Mouse (Mus musculus): ENCODE measurements around the gene Vnn3. TPM values are rescaled to one million over a fixed set of nuclear protein-coding genes. Genes with fewer than 3 reads are reported as not detected.

The Vnn3 gene
- polyA plus RNA-seq, 1 experiment: 0.30 TPM

- H3K27ac ChIP-seq (ENCODE audit: control insufficient read depth, insufficient read depth, low read depth, low read length): no peak overlapping the region
- TF ChIP-seq CTCF (IDR thresholded peaks at IDR 0.05; ENCODE audit: control insufficient read depth, insufficient read depth, insufficient replicate concordance, low read depth, low read length) (no peak), POLR2A (IDR thresholded peaks at IDR 0.05; ENCODE audit: control insufficient read depth, low read depth, low read length) (no peak)
- no peak overlapping the region for H3K4me3 ChIP-seq (ENCODE audit: control insufficient read depth, low read depth, low read length)
- H3K4me1 ChIP-seq (ENCODE audit: control insufficient read depth, insufficient read depth, low read length): no peaks in the 10 kb centered on the region
- H3K27me3 ChIP-seq (ENCODE audit: control insufficient read depth, insufficient read depth, low read length): no peaks in the 10 kb centered on the region
- no peaks in the 10 kb centered on the region for H3K36me3 ChIP-seq (ENCODE audit: control insufficient read depth, insufficient read depth, low read length)
Measured at GRCm38 (mm10) chr10:23812852-23813766, 38.2 kb upstream of the Vnn3 start.

GRCm38 (mm10) chr10:23815168-23815567, 36.1 kb upstream of the Vnn3 start:
- Histone ChIP-seq H3K36me3 (ENCODE audit: control insufficient read depth, insufficient read depth, low read length) (no peaks in the 10 kb centered on the region), H3K4me3 (ENCODE audit: control insufficient read depth, low read depth, low read length) (no peak overlapping the region), H3K4me1 (ENCODE audit: control insufficient read depth, insufficient read depth, low read length) (no peaks in the 10 kb centered on the region), H3K27me3 (ENCODE audit: control insufficient read depth, insufficient read depth, low read length) (no peaks in the 10 kb centered on the region), H3K27ac (ENCODE audit: control insufficient read depth, insufficient read depth, low read depth, low read length) (no peak overlapping the region)
- TF ChIP-seq CTCF (IDR thresholded peaks at IDR 0.05; ENCODE audit: control insufficient read depth, insufficient read depth, insufficient replicate concordance, low read depth, low read length) (no peak), POLR2A (IDR thresholded peaks at IDR 0.05; ENCODE audit: control insufficient read depth, low read depth, low read length) (no peak)

DNA sequence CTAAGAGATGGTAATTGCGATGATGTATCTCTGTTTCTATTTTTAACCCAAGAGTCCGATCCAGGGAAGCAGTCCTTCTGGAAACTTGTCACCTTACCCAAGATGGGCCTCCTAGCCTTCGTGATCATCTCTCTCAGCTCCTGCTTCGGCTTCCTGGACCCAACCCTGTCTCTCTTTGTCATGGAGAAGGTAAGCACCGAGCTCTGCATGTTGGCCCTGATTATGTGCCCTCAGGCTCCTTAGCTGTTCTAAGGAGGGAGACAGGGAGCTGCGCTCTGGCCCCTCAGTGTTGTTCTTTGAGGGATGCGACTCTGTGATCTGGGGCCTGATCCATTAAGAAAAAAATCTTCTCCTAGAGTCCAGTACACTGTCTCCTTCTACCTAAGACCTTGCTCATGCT, 35.0 kb upstream of the Vnn3 start:
- no peaks in the 10 kb centered on the region for H3K27me3 ChIP-seq (ENCODE audit: control insufficient read depth, insufficient read depth, low read length)
- H3K4me3 ChIP-seq (ENCODE audit: control insufficient read depth, low read depth, low read length): no peak overlapping the region
- H3K36me3 ChIP-seq (ENCODE audit: control insufficient read depth, insufficient read depth, low read length): no peaks in the 10 kb centered on the region
- H3K4me1 ChIP-seq (ENCODE audit: control insufficient read depth, insufficient read depth, low read length): no peaks in the 10 kb centered on the region
- H3K27ac ChIP-seq (ENCODE audit: control insufficient read depth, insufficient read depth, low read depth, low read length): no peak overlapping the region
- TF ChIP-seq CTCF (IDR thresholded peaks at IDR 0.05; ENCODE audit: control insufficient read depth, insufficient read depth, insufficient replicate concordance, low read depth, low read length): no peak
- TF ChIP-seq POLR2A (IDR thresholded peaks at IDR 0.05; ENCODE audit: control insufficient read depth, low read depth, low read length): no peak

DNA sequence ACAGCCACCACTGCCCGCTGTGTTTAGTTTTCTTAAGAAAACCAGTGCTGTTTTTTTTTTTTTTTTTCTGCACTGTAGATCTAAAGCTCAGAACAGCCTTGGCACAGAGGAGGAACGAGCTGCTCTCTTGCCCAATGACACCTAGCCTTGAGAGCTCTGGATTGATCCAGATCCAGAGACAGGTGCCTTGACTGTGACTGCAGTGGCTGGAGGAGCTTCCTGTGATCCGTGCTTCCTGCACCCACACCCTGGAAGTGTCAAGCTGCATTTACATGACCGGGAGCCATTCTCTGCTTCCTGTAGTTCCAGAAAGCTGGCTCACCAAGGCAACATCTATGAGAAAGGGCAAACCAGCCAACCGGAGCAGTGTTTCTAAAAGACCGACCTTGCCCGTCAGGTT, 24.7 kb upstream of the Vnn3 start:
- TF ChIP-seq POLR2A (IDR thresholded peaks at IDR 0.05; ENCODE audit: control insufficient read depth, low read depth, low read length) (no peak), CTCF (IDR thresholded peaks at IDR 0.05; ENCODE audit: control insufficient read depth, insufficient read depth, insufficient replicate concordance, low read depth, low read length) (no peak)
- no peaks in the 10 kb centered on the region for H3K36me3 ChIP-seq (ENCODE audit: control insufficient read depth, insufficient read depth, low read length)
- H3K4me1 ChIP-seq (ENCODE audit: control insufficient read depth, insufficient read depth, low read length): no peaks in the 10 kb centered on the region
- H3K27me3 ChIP-seq (ENCODE audit: control insufficient read depth, insufficient read depth, low read length): no peaks in the 10 kb centered on the region
- H3K4me3 ChIP-seq (ENCODE audit: control insufficient read depth, low read depth, low read length): no peak overlapping the region
- no peak overlapping the region for H3K27ac ChIP-seq (ENCODE audit: control insufficient read depth, insufficient read depth, low read depth, low read length)

DNA sequence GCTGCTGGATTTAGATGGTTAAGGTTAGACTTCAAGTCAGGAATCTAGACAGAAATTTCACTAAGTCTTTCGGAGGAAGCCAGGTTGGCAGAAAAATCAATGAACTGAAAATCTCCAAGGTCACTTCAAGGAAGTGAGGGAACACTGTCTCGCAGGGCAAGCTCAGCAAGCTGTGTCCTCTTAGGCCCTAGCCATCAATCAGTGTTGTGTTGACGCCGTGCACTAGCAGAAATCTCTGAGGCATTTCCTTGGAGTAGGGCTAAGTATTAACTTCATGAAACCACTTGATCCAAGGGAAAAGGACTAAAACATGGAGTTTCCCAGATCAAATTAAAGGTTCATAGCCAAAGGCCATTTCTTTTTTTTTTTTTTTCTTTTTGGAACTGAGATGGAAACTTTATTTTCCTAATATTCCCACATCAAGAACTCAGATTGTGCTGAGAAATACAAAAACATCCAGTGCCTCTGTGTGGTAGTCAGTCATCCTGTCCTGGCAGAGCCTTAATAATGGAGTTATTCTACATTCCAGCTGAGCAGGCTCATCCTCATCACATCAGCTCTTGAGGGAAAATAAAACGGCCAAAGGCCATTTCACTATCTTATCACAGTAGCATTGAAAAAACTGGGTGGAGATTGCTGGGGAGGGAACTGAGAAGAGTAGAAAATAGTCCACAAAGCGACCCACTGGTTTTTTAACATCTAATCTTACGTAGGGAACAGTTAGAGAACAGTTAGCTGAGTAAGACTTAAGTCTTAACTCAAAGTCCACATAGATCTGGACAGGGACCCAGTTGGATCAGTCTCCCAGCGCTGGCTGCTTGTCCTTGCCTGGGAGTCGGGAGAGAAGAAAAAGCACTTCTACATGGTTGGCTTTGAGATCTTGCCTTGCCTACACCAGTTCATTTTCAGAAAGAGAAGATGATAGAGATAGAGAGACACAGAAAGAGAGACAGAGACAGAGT, 15.0 kb upstream of the Vnn3 start:
- no peak for TF ChIP-seq CTCF (IDR thresholded peaks at IDR 0.05; ENCODE audit: control insufficient read depth, insufficient read depth, insufficient replicate concordance, low read depth, low read length)
- no peak for TF ChIP-seq POLR2A (IDR thresholded peaks at IDR 0.05; ENCODE audit: control insufficient read depth, low read depth, low read length)
- no peak overlapping the region for H3K4me3 ChIP-seq (ENCODE audit: control insufficient read depth, low read depth, low read length)
- no peaks in the 10 kb centered on the region for H3K4me1 ChIP-seq (ENCODE audit: control insufficient read depth, insufficient read depth, low read length)
- no peaks in the 10 kb centered on the region for H3K36me3 ChIP-seq (ENCODE audit: control insufficient read depth, insufficient read depth, low read length)
- no peak overlapping the region for H3K27ac ChIP-seq (ENCODE audit: control insufficient read depth, insufficient read depth, low read depth, low read length)
- H3K27me3 ChIP-seq (ENCODE audit: control insufficient read depth, insufficient read depth, low read length): no peaks in the 10 kb centered on the region

DNA sequence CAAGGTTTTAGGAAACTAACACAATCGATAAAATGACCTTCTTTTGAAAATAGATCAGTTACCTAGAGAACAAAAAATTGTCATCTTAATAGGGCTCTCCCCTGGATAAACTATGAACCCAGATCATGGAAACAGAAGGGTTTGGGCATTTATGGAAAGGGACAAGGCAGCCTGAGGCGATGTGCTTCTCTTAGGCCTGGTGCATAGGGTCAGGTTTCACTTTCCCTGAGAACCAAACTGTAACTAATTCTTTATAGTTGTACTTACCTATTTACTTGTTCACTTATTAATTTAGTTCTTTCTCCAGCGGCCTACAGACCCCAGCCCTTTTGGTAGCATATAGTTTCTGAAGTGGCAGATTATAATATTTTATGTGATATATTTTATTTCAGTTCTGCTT, 14.1 kb upstream of the Vnn3 start:
- no peaks in the 10 kb centered on the region for H3K27me3 ChIP-seq (ENCODE audit: control insufficient read depth, insufficient read depth, low read length)
- TF ChIP-seq POLR2A (IDR thresholded peaks at IDR 0.05; ENCODE audit: control insufficient read depth, low read depth, low read length) (no peak), CTCF (IDR thresholded peaks at IDR 0.05; ENCODE audit: control insufficient read depth, insufficient read depth, insufficient replicate concordance, low read depth, low read length) (no peak)

DNA sequence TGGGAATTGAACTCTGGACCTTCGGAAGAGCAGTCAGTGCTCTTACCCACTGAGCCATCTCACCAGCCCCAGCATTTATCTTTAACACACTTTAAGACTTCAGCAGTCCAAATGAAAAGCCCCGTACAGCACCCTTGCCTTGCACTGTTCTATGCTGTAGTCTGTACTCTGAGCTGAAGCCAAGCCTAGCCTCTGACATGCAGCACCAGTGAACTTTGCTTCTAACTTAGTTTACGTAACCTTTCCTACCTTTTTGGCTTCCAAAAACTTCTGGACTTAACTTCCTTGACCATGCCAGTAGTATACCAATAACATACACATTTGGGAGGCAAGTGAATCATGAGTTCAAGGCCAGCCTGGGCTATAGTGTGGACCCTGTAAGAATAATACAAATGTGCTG, 12.4 kb upstream of the Vnn3 start:
- no peak for TF ChIP-seq POLR2A (IDR thresholded peaks at IDR 0.05; ENCODE audit: control insufficient read depth, low read depth, low read length)
- no peak for TF ChIP-seq CTCF (IDR thresholded peaks at IDR 0.05; ENCODE audit: control insufficient read depth, insufficient read depth, insufficient replicate concordance, low read depth, low read length)

More for the DNA sequence above, 14.1 kb upstream of the Vnn3 start:
- no peak overlapping the region for H3K27ac ChIP-seq (ENCODE audit: control insufficient read depth, insufficient read depth, low read depth, low read length)
- no peak overlapping the region for H3K4me3 ChIP-seq (ENCODE audit: control insufficient read depth, low read depth, low read length)
- no peaks in the 10 kb centered on the region for H3K36me3 ChIP-seq (ENCODE audit: control insufficient read depth, insufficient read depth, low read length)
- H3K4me1 ChIP-seq (ENCODE audit: control insufficient read depth, insufficient read depth, low read length): no peaks in the 10 kb centered on the region

More for the DNA sequence above, 12.4 kb upstream of the Vnn3 start:
- Histone ChIP-seq H3K4me1 (ENCODE audit: control insufficient read depth, insufficient read depth, low read length) (no peaks in the 10 kb centered on the region), H3K4me3 (ENCODE audit: control insufficient read depth, low read depth, low read length) (no peak overlapping the region), H3K36me3 (ENCODE audit: control insufficient read depth, insufficient read depth, low read length) (no peaks in the 10 kb centered on the region), H3K27ac (ENCODE audit: control insufficient read depth, insufficient read depth, low read depth, low read length) (no peak overlapping the region), H3K27me3 (ENCODE audit: control insufficient read depth, insufficient read depth, low read length) (no peaks in the 10 kb centered on the region)
